Mouse (Mus musculus): ENCODE data around the gene Adap1.

Adap1 gene

DNA sequence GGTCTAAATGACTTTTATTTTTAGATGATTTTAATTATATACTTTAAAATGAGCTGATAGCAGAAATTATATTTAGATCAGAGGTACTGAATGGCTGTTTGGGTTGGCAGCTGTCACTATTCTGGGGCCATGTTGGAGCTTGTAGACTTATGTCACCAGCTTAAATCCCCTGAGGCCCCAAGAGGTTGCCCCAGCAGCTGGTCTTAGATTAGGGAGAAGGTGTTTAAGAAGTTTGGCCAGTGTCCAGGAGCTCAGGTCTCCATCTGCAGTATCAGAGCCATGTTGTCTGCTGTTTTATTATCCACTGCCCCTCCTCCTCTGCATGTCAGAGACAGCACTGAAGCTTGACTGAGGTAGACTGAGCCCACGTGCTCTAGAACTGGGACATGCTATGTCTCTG, 82.0 kb downstream of the Adap1 start:
- DNase-seq: no peak

DNA sequence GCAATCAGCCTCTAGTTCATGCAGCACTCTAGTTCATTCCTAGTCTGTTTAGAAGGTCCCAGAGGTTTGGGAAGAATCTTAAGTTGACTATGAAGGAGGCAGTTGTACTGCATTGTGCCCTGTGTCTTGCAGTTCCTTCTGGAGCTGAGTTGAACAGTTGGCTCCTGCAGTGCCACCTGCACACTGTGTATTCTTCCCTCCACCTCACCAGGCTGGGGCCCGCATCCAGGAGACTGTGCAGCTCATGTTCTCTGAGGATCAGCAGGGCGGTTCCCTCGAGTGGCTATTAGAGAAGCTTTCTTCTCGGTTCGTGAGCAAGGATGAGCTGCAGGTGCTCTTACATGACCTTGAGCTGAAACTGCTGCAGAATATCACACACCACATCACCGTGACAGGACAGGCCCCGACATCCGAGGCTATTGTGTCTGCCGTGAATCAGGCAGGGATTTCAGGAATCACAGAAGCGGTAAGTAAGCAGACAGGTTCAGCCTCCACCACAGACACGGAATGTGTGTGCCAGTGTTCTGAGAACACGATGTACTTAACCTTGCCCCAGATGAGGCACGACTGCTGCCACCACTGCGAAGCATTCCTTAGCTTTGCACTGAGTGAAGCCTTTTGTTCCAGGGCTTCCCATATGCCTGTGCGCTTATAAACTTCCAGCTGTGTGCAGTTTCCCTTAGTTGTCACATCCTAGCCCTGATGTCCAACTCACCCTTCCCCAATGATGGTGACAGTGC, 84.2 kb downstream of the Adap1 start:
- no peak for DNase-seq

- no peak for DNase-seq
These were observed 88.0 kb downstream of the Adap1 start for GRCm38 (mm10) chr5:139237436-139237835.

- no peak for DNase-seq
These were observed 91.0 kb downstream of the Adap1 start for GRCm38 (mm10) chr5:139234423-139234822.

GRCm38 (mm10) chr5:139232083-139232482, 93.3 kb downstream of the Adap1 start:
- DNase-seq: no peak

DNA sequence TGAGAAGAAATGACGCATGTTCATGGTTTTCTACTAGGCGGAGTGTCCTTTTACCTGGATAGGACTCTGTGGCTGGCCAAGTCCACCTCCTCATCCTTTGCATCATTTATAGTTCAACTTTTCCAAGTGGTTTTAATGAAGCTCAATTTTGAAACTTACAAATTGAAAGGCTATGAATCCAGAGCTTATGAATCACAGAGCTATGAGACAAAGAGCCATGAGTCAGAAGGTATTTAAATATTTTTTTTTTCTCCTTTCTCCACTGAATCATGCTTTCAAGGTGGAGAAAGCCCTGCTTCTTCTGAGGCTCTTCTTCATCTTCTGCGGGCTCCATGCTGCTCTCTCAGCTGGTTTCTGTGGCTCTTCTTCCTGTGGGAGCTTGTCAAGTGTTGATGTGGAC, 95.7 kb downstream of the Adap1 start:
- no peak for DNase-seq

DNA sequence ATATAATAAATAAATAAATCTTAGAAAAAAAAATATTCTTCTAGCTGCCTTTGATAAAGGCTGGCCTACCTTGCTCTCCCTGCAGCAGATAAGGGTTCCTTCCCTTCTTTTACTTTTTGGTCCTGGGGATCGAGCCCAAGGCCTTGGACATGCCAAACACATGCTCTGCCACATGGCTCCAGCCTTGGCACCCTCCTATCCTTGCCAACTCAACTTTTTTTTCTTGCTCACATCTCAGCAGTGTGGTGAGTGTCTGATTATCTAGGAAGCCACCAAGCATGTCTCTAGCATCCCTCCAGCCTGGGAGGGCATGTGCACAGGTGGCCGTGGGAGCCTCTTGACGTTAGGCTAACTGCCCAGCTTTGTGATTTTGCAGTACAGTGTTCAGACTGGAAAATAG, 97.1 kb downstream of the Adap1 start:
- DNase-seq: no peak

DNA sequence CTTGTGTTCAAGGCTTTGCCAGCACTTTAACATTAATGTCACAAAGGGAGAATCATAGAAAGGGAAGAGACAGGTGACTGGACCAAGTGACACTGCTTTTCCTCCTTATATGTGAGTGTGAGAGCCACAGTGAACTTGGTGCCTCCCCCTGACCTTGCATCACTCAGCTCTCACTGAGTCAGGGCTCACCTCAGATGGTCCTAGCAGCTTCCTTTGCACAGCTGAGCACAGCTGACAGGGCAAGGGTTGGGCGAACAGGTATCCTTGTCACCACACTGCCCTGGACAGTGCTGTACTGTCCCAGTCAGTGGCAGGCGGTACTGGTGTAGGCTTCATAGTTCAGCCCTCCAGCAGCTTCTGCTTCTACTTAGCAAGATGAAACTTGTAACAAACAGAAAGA, 97.8 kb downstream of the Adap1 start:
- no peak for DNase-seq

DNA sequence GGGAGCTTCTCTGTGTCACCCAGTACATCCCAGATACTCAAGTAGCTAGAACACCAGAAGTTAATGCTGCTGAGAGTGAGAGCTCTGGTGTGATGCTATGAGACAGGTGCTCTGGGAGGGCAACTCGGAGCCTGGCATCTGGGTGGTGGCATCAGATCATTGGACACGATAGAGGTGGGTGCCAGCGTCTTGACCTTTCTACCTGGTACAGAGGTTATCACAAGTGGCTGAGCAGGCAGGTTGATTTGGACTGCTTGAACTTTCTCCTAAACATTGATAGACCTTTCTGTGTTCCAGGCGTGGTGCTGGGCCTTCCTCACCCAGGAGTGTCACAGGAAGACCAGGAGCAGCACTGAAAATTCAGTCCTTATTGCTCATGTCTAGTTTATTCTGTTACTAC, 98.2 kb downstream of the Adap1 start:
- no peak for DNase-seq

DNA sequence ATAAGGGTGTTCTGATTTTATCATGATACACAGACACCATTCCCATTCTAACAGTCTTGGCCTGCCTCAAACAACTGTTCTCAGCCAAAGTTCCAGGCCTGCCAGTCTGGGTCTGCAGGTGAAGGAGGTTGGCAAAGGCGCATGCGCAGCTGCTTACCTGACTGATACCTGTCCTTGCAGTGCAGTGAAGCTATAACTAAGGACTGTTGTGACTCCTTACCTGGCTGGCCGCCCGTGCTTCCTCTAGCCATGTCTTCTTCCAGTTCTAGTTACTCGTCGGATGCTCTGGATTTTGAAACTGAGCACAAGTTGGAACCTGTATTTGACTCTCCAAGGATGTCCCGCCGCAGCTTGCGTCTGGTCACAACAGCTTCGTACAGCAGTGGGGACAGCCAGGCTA, 102.1 kb downstream of the Adap1 start:
- no peak for DNase-seq
